Mouse (Mus musculus) adrenal gland, postnatal 4 days (tissue): ENCODE measurements around the gene Sphkap. TPM values are rescaled to one million over a fixed set of nuclear protein-coding genes. Genes with fewer than 3 reads are reported as not detected.

Experiments
- DNase-seq, 2 experiments: peaks; one replicate each; pipeline ENCODE4 v3.0.0; 2021 to 2022; ENCODE audit warnings: low spot score in 2 of 2, mixed read lengths in 2 of 2
- total RNA-seq, 2 experiments: library from RNA; stranded (reverse); gene quantifications; 2 replicates each; pipeline ENCODE4 v1.2.3; 2021

Sphkap gene
- total RNA-seq, 2 experiments from 2014 or later, result 2.1 to 2.6 TPM

- DNase-seq, result no peak
These were observed 110.6 kb downstream of the Sphkap start for GRCm38 (mm10) chr1:83297137-83298076.

DNA sequence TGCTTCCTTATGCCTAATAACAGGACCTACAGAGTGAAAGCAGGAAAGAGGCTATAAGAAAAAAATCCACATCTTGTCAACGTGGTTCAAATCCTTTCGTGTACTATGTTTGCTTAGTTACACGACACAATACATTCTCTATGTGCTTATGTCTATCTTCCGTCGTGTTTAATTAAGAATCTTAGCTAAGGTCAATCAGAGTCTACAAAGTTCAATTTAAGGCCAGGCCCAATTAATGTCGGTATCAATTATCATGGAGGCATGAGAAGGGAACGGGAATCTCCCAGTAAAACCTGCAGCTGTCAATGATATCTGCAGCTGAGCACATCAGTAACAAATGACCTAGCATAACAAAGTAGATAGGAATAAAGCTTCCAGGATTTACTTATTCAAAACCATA lies 122.1 kb downstream of the Sphkap start:
- no peak for DNase-seq

- DNase-seq, result no peak
These were observed 131.0 kb downstream of the Sphkap start for GRCm38 (mm10) chr1:83277044-83277443.

DNA sequence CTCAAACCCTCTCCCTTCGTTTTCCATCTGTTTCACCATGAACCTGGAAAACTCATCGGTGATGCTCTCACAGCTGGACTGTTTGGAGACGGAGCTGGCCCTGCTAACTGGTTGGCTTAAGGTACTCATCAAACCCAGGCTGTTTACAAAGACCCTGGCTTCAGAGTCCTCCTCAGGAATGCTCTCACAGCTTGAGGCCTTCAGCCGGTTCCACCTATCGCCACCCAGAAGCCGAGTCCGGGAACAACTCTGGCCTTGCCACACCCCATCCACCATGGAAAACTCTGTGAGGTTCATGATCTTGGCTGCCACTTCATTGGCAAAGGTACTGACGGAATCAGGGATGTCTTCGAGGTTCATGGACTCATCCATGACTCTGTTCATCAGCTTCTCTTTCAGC lies 131.4 kb downstream of the Sphkap start:
- DNase-seq, result no peak

GRCm38 (mm10) chr1:83251746-83252145 lies 156.3 kb downstream of the Sphkap start:
- no peak for DNase-seq

DNA sequence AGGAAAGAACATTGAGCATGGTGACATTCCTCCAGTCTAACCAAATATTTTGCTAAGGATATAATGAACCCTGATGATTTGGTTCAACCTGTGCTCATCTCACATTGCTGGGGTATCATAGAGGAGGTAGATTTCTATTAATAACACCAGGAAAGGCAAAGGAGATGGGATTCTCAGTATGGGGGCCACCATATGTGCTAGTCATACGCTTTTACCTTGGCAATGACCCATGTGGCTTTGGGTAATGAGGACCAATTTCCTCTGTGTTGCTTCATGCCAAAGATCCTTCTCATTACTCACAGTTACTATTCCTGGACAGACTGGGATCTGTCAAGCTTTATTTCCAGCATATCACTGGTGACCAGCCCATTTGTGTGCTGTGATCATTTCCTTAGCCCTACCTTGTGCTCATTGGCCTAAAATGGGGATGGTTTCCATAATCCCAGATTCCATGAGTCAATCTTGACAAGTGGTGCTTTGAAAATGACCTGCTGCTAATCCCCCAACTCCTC lies 159.7 kb downstream of the Sphkap start:
- DNase-seq, result no peak

- DNase-seq, result no peak
These were observed 180.1 kb downstream of the Sphkap start for GRCm38 (mm10) chr1:83227946-83228345.

DNA sequence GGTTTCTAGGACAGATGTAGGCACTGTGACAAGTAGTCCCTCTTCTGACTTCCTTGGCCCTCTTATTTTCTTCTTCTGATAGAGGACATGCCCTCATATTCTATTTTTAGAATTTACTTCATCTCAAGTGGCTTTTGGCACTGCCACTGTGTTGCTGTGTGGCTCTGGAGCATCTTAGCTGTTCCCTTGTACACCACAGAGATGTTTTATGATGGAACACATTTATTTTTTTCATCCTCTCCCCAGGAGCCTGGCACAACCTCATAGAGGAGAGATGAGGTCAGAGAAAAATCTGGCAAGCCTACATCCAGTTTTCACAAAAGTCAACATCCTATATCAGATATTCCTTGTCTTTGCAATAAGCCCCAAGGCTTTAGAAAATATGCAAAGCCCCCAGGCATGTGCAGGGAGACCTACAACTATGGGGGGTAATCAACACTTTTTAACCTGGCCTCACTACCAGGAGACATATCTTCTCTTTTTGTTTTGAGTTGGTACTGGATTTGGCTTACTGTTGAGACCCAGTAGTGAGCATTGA lies 183.5 kb downstream of the Sphkap start:
- no peak for DNase-seq

DNA sequence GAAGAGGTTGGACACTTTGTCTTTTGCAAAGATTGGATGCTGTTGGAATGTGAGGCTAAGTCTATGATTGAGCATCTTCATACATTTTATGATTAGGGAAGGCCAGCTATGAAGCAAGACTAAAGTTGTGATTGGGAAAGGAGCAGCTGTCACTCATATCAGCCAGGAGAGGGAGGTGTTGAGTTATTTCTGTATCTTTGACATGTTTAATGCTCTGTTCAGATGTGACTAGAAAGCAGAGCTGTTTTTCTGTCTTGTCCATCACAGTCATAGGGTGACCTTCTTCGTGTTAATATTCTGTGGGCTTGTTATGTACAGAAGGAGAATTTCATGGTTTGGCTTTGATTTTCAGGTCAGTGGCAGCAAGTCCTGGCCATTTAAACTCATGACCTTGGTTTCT lies 184.9 kb downstream of the Sphkap start:
- DNase-seq, result no peak

DNA sequence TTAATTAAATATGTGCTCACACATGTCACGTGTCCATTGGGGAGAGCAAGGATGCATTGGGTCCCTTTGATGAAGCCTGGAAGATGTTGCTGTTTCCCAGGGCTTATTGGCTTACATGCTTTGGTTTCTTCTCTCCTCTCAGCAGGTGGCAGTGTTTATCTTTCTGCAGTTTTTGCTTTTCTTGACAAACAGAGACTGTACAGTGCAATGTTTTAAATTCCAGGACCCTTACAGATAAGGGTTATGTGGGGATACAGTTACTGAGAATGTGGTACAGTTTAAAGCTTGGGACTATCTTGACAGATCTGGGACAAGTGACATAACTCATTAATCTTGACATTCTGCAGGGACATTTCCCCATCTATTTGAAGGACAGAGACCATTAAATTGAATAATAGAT lies 189.7 kb downstream of the Sphkap start:
- DNase-seq, result no peak

- DNase-seq, result no peak
These were observed 198.0 kb downstream of the Sphkap start for GRCm38 (mm10) chr1:83209981-83210380.

Other genes starting within 250 kb of the Sphkap start
- under 1 TPM in 1 of 2 experiments, not detected in 1; 0.31 TPM for gene Daw1, start 248.4 kb downstream of the Sphkap start, total RNA-seq